Mouse (Mus musculus) erythroblast, embryonic 14.5 days (primary cell): ENCODE measurements around the gene Miga1.

ENCODE experiments used
- GATA1 ChIP-seq: IDR thresholded peaks from 2 replicates; pipeline ENCODE4 v1.6.1; 2012; ENCODE audit warnings: low read length, inconsistent platforms, mixed read lengths
- TAL1 ChIP-seq: IDR thresholded peaks from 3 replicates; pipeline ENCODE4 v1.6.1; 2012; ENCODE audit warnings: low read length, inconsistent platforms, mixed read lengths

- TF ChIP-seq TAL1 = no peak
- no peak for TF ChIP-seq GATA1
These were observed 52.4 kb downstream of the Miga1 start for GRCm38 (mm10) chr3:152287810-152288209.
